Mouse (Mus musculus): ENCODE results near the gene Lgi4. TPM values are rescaled to one million over a fixed set of nuclear protein-coding genes. Genes with fewer than 3 reads are reported as not detected.

Lgi4 gene
- polyA plus RNA-seq (2014; fragmentation: Illumina TruSeq; extraction: RNeasy Lipid Tissue Mini Kit (QIAGEN cat#74804); ENCODE audit: low read depth, low replicate concordance), result 5.6 TPM

GRCm38 (mm10) chr7:31059108-31059507, at the start of gene Lgi4:
Lgi4 (plus strand) TSS chr7:31059342.

GRCm38 (mm10) chr7:31042431-31042910, 16.7 kb upstream of the Lgi4 start, which contains the start of gene Fxyd5:
Fxyd5 (minus strand) TSS chr7:31042481.

GRCm38 (mm10) chr7:31051321-31052021, 7.7 kb upstream of the Lgi4 start, which contains the start of gene Fxyd7:
Fxyd7 (minus strand) TSS chr7:31051467.

GRCm38 (mm10) chr7:31057071-31057470, 2.1 kb upstream of the Lgi4 start, which contains the start of gene Fxyd1:
Fxyd1 (minus strand) TSS chr7:31057199.

GRCm38 (mm10) chr7:31076492-31076891, 17.4 kb downstream of the Lgi4 start, which contains the start of gene Fxyd3:
Fxyd3 (minus strand) TSS chr7:31076704.

GRCm38 (mm10) chr7:31115182-31115581, 56.0 kb downstream of the Lgi4 start, which contains the start of gene Hpn:
Hpn (minus strand) TSS chr7:31115290.

Other genes starting within 250 kb of the Lgi4 start
- gene Ffar2, start 235.6 kb upstream of the Lgi4 start, polyA plus RNA-seq (2014; fragmentation: Illumina TruSeq; extraction: RNeasy Lipid Tissue Mini Kit (QIAGEN cat#74804); ENCODE audit: low read depth, low replicate concordance), result 29.9 TPM
- not detected for gene Ffar3, start 203.2 kb upstream of the Lgi4 start, polyA plus RNA-seq (2014; fragmentation: Illumina TruSeq; extraction: RNeasy Lipid Tissue Mini Kit (QIAGEN cat#74804); ENCODE audit: low read depth, low replicate concordance)
- not detected for gene Ffar1, start 197.8 kb upstream of the Lgi4 start, polyA plus RNA-seq (2014; fragmentation: Illumina TruSeq; extraction: RNeasy Lipid Tissue Mini Kit (QIAGEN cat#74804); ENCODE audit: low read depth, low replicate concordance)
- gene Cd22, start 179.0 kb upstream of the Lgi4 start, polyA plus RNA-seq (2014; fragmentation: Illumina TruSeq; extraction: RNeasy Lipid Tissue Mini Kit (QIAGEN cat#74804); ENCODE audit: low read depth, low replicate concordance), result 0.56 TPM
- gene Mag, start 144.5 kb upstream of the Lgi4 start, polyA plus RNA-seq (2014; fragmentation: Illumina TruSeq; extraction: RNeasy Lipid Tissue Mini Kit (QIAGEN cat#74804); ENCODE audit: low read depth, low replicate concordance), result 0.88 TPM
- not detected for gene Hamp2, start 134.7 kb upstream of the Lgi4 start, polyA plus RNA-seq (2014; fragmentation: Illumina TruSeq; extraction: RNeasy Lipid Tissue Mini Kit (QIAGEN cat#74804); ENCODE audit: low read depth, low replicate concordance)
- gene Hamp, start 115.3 kb upstream of the Lgi4 start, polyA plus RNA-seq (2014; fragmentation: Illumina TruSeq; extraction: RNeasy Lipid Tissue Mini Kit (QIAGEN cat#74804); ENCODE audit: low read depth, low replicate concordance), result not detected
- 105 TPM for gene Usf2, start 102.5 kb upstream of the Lgi4 start, polyA plus RNA-seq (2014; fragmentation: Illumina TruSeq; extraction: RNeasy Lipid Tissue Mini Kit (QIAGEN cat#74804); ENCODE audit: low read depth, low replicate concordance)
- gene Lsr, start 85.9 kb upstream of the Lgi4 start, polyA plus RNA-seq (2014; fragmentation: Illumina TruSeq; extraction: RNeasy Lipid Tissue Mini Kit (QIAGEN cat#74804); ENCODE audit: low read depth, low replicate concordance), result 45.5 TPM
- 13.2 TPM for gene Fam187b, start 85.6 kb upstream of the Lgi4 start, polyA plus RNA-seq (2014; fragmentation: Illumina TruSeq; extraction: RNeasy Lipid Tissue Mini Kit (QIAGEN cat#74804); ENCODE audit: low read depth, low replicate concordance)
- gene Fxyd5, start 16.9 kb upstream of the Lgi4 start, polyA plus RNA-seq (2014; fragmentation: Illumina TruSeq; extraction: RNeasy Lipid Tissue Mini Kit (QIAGEN cat#74804); ENCODE audit: low read depth, low replicate concordance), result 69.0 TPM
- gene Fxyd7, start 7.9 kb upstream of the Lgi4 start, polyA plus RNA-seq (2014; fragmentation: Illumina TruSeq; extraction: RNeasy Lipid Tissue Mini Kit (QIAGEN cat#74804); ENCODE audit: low read depth, low replicate concordance), result 0.88 TPM
- 169 TPM for gene Fxyd1, start 2.1 kb upstream of the Lgi4 start, polyA plus RNA-seq (2014; fragmentation: Illumina TruSeq; extraction: RNeasy Lipid Tissue Mini Kit (QIAGEN cat#74804); ENCODE audit: low read depth, low replicate concordance)
- 48.8 TPM for gene Fxyd3, start 17.4 kb downstream of the Lgi4 start, polyA plus RNA-seq (2014; fragmentation: Illumina TruSeq; extraction: RNeasy Lipid Tissue Mini Kit (QIAGEN cat#74804); ENCODE audit: low read depth, low replicate concordance)
- 18.4 TPM for gene Hpn, start 55.9 kb downstream of the Lgi4 start, polyA plus RNA-seq (2014; fragmentation: Illumina TruSeq; extraction: RNeasy Lipid Tissue Mini Kit (QIAGEN cat#74804); ENCODE audit: low read depth, low replicate concordance)
- 15.7 TPM for gene Scn1b, start 67.7 kb downstream of the Lgi4 start, polyA plus RNA-seq (2014; fragmentation: Illumina TruSeq; extraction: RNeasy Lipid Tissue Mini Kit (QIAGEN cat#74804); ENCODE audit: low read depth, low replicate concordance)
- 39.2 TPM for gene Gramd1a, start 96.6 kb downstream of the Lgi4 start, polyA plus RNA-seq (2014; fragmentation: Illumina TruSeq; extraction: RNeasy Lipid Tissue Mini Kit (QIAGEN cat#74804); ENCODE audit: low read depth, low replicate concordance)
- not detected for gene Scgb2b2, start 231.2 kb downstream of the Lgi4 start, polyA plus RNA-seq (2014; fragmentation: Illumina TruSeq; extraction: RNeasy Lipid Tissue Mini Kit (QIAGEN cat#74804); ENCODE audit: low read depth, low replicate concordance)
- gene Scgb1b2, start 232.5 kb downstream of the Lgi4 start, polyA plus RNA-seq (2014; fragmentation: Illumina TruSeq; extraction: RNeasy Lipid Tissue Mini Kit (QIAGEN cat#74804); ENCODE audit: low read depth, low replicate concordance), result not detected